Mouse (Mus musculus): Measurements from ENCODE around the gene Cilp. TPM values are rescaled to one million over a fixed set of nuclear protein-coding genes. Genes with fewer than 3 reads are reported as not detected.

Cilp gene
- polyA plus RNA-seq, 1 experiment from 2014 or later = 0.14 TPM

Other genes starting within 250 kb of the Cilp start
- gene Hacd3, start 243.5 kb upstream of the Cilp start, polyA plus RNA-seq (2014; fragmentation: Nextera tagmentation; extraction: Ambion mirVana) = 55.8 and 60.2 TPM in 2 replicates
- gene Dpp8, start 232.8 kb upstream of the Cilp start, polyA plus RNA-seq (2014; fragmentation: Nextera tagmentation; extraction: Ambion mirVana) = 23.7 and 30.2 TPM in 2 replicates
- gene Igdcc4, start 163.7 kb upstream of the Cilp start, polyA plus RNA-seq (2014; fragmentation: Nextera tagmentation; extraction: Ambion mirVana) = 11.4 and 11.8 TPM in 2 replicates
- gene Igdcc3, start 124.0 kb upstream of the Cilp start, polyA plus RNA-seq (2014; fragmentation: Nextera tagmentation; extraction: Ambion mirVana) = 6.3 and 6.8 TPM in 2 replicates
- gene Parp16, start 69.8 kb upstream of the Cilp start, polyA plus RNA-seq (2014; fragmentation: Nextera tagmentation; extraction: Ambion mirVana) = 4.6 and 5.0 TPM in 2 replicates
- 42.9 and 50.6 TPM in 2 replicates for gene Clpx, start 29.1 kb downstream of the Cilp start, polyA plus RNA-seq (2014; fragmentation: Nextera tagmentation; extraction: Ambion mirVana)
- 6.3 and 6.9 TPM in 2 replicates for gene Pdcd7, start 80.9 kb downstream of the Cilp start, polyA plus RNA-seq (2014; fragmentation: Nextera tagmentation; extraction: Ambion mirVana)
- gene Ubap1l, start 95.9 kb downstream of the Cilp start, polyA plus RNA-seq (2014; fragmentation: Nextera tagmentation; extraction: Ambion mirVana) = 0.23 and 0.73 TPM in 2 replicates
- gene Kbtbd13, start 126.5 kb downstream of the Cilp start, polyA plus RNA-seq (2014; fragmentation: Nextera tagmentation; extraction: Ambion mirVana) = 0.94 and 2.1 TPM in 2 replicates
- gene Rasl12, start 133.3 kb downstream of the Cilp start, polyA plus RNA-seq (2014; fragmentation: Nextera tagmentation; extraction: Ambion mirVana) = 2.2 and 2.5 TPM in 2 replicates
- gene Slc51b, start 157.8 kb downstream of the Cilp start, polyA plus RNA-seq (2014; fragmentation: Nextera tagmentation; extraction: Ambion mirVana) = not detected in 2 replicates
- gene Mtfmt, start 170.6 kb downstream of the Cilp start, polyA plus RNA-seq (2014; fragmentation: Nextera tagmentation; extraction: Ambion mirVana) = 13.6 and 15.3 TPM in 2 replicates
- gene Spg21, start 195.8 kb downstream of the Cilp start, polyA plus RNA-seq (2014; fragmentation: Nextera tagmentation; extraction: Ambion mirVana) = 62.6 and 68.8 TPM in 2 replicates

All from heart, embryonic 11.5 days (tissue).